9 mouse cellular contexts compared by ENCODE assay signal in genomic region chr5:64240941-64241682, GRCm38 (mm10).
DNase-seq lines count a peak whose midpoint lies in the region; ATAC-seq and TF ChIP-seq lines count a peak whose summit lies in the region.
"Had no signal": no experiment of that assay in that cellular context is flagged by ENCODE, and none has a peak within 500 bp of the region (broad histone marks: within the 10 kb centered on the region; RNA-seq: fewer than 3 reads in every experiment).

No protein-coding gene starts in this region.

- no peak overlapping the region for H3K4me3 ChIP-seq in kidney, embryonic 14.5 days (ENCODE audit: low read length)
- no peak overlapping the region for H3K4me3 ChIP-seq in bone marrow, adult 2 months (replicated peaks; ENCODE audit: control insufficient read depth, low read depth, low read length)
- no peak overlapping the region for H3K4me3 ChIP-seq in liver, embryonic 13.5 days (replicated peaks)
- no peak overlapping the region for H3K4me3 ChIP-seq in forebrain, postnatal 0 days (ENCODE audit: low read depth, low read length)

- WGBS in kidney, embryonic 14.5 days: 58% methylated on average over 13 of the region's 13 CpGs
- WGBS in bone marrow, adult 2 months: 30% methylated on average over 13 of the region's 13 CpGs
- 28% methylated on average over 13 of the region's 13 CpGs for WGBS in liver, embryonic 13.5 days (ENCODE audit: insufficient replicate concordance)
- 84% methylated on average over 13 of the region's 13 CpGs for WGBS in forebrain, postnatal 0 days

- H3K9me3 ChIP-seq in kidney, embryonic 14.5 days (ENCODE audit: control insufficient read depth, low read length): no peaks in the 10 kb centered on the region
- no peaks in the 10 kb centered on the region for H3K9me3 ChIP-seq in liver, embryonic 13.5 days (replicated peaks)
- no peaks in the 10 kb centered on the region for H3K9me3 ChIP-seq in forebrain, postnatal 0 days (ENCODE audit: low read length)

- no peak overlapping the region for H3K27ac ChIP-seq in kidney, embryonic 14.5 days (ENCODE audit: low read depth, low read length)
- H3K27ac ChIP-seq in bone marrow, adult 2 months (ENCODE audit: control insufficient read depth, insufficient read depth, low read depth, low read length, poor library complexity): peak overlapping the region; percentile 65
- peak overlapping the region; percentile 63 for H3K27ac ChIP-seq in liver, embryonic 13.5 days
- no peak overlapping the region for H3K27ac ChIP-seq in forebrain, postnatal 0 days (ENCODE audit: low read depth, low read length)

- no peak for TF ChIP-seq CTCF in bone marrow, adult 2 months (IDR thresholded peaks at IDR 0.05; ENCODE audit: control insufficient read depth, insufficient read depth, low read length)
- no peak for TF ChIP-seq CTCF in forebrain, postnatal 0 days (IDR thresholded peaks at IDR 0.05; ENCODE audit: low read depth)

- TF ChIP-seq POLR2A in bone marrow, adult 2 months (IDR thresholded peaks at IDR 0.05; ENCODE audit: borderline replicate concordance, control insufficient read depth, low read depth, low read length): no peak

- peak; percentile 53 for DNase-seq in kidney, adult 9 months
- peak; percentile 59 for DNase-seq in A20 (ENCODE audit: low read depth, low spot score)
- DNase-seq in liver, embryonic 13.5 days: no peak
- no peak for DNase-seq in urinary bladder, adult 18-20 months (ENCODE audit: low spot score in 2 of 2)
- DNase-seq in forebrain, postnatal 0 days: no peak
- DNase-seq: thymus, postnatal 4 days had no signal

- no peaks in the 10 kb centered on the region for H3K36me3 ChIP-seq in kidney, embryonic 14.5 days (ENCODE audit: control insufficient read depth, insufficient read depth, low read length)
- no peaks in the 10 kb centered on the region for H3K36me3 ChIP-seq in liver, embryonic 13.5 days
- H3K36me3 ChIP-seq in forebrain, postnatal 0 days (ENCODE audit: insufficient read depth): no peaks in the 10 kb centered on the region

- H3K4me1 ChIP-seq in kidney, embryonic 14.5 days (ENCODE audit: control insufficient read depth, insufficient read depth, low read length): peaks cover 34% of the 10 kb centered on the region
- peaks cover 12% of the 10 kb centered on the region for H3K4me1 ChIP-seq in bone marrow, adult 2 months (ENCODE audit: control insufficient read depth, insufficient read depth, low read length)
- H3K4me1 ChIP-seq in liver, embryonic 13.5 days (replicated peaks): peaks cover 75% of the 10 kb centered on the region
- no peaks in the 10 kb centered on the region for H3K4me1 ChIP-seq in forebrain, postnatal 0 days (ENCODE audit: insufficient read depth)

- no peak overlapping the region for H3K9ac ChIP-seq in kidney, embryonic 14.5 days (ENCODE audit: low read depth, low read length)
- no peak overlapping the region for H3K9ac ChIP-seq in liver, embryonic 13.5 days
- no peak overlapping the region for H3K9ac ChIP-seq in forebrain, postnatal 0 days

- no peak for ATAC-seq in kidney, embryonic 14.5 days (ENCODE audit: low FRiP score, low TSS enrichment)
- ATAC-seq in liver, embryonic 13.5 days (ENCODE audit: low read depth): no peak; the same call in 1 of the 2 replicates
- ATAC-seq in forebrain, postnatal 0 days: no peak
- ATAC-seq in megakaryocyte-erythroid progenitor cell, adult 5-6 weeks (replicated peaks; ENCODE audit: low FRiP score, low TSS enrichment, poor library complexity, severe bottlenecking): no peak

- no peak overlapping the region for H3K4me2 ChIP-seq in kidney, embryonic 14.5 days (replicated peaks; ENCODE audit: low read depth, low read length)
- H3K4me2 ChIP-seq in liver, embryonic 13.5 days: no peak overlapping the region
- H3K4me2 ChIP-seq in forebrain, postnatal 0 days (ENCODE audit: low read depth): no peak overlapping the region

- H3K27me3 ChIP-seq in kidney, embryonic 14.5 days (ENCODE audit: control insufficient read depth, insufficient read depth, low read length): no peaks in the 10 kb centered on the region
- no peaks in the 10 kb centered on the region for H3K27me3 ChIP-seq in liver, embryonic 13.5 days
- H3K27me3 ChIP-seq in forebrain, postnatal 0 days (ENCODE audit: insufficient read depth, low read length): no peaks in the 10 kb centered on the region

Comparison
In these comparisons a context has a peak if more than half of its experiments do, and no peak if none do; other contexts are left out.
1. DNase-seq: peak in kidney, adult 9 months (single experiment) and A20 (single experiment); none in liver, embryonic 13.5 days (single experiment), urinary bladder, adult 18-20 months (0 of 2) and forebrain, postnatal 0 days (single experiment).
2. H3K27ac ChIP-seq: peak in bone marrow, adult 2 months (single experiment) and liver, embryonic 13.5 days (single experiment); none in kidney, embryonic 14.5 days (single experiment) and forebrain, postnatal 0 days (single experiment).